Comparison of ENCODE assay signal across 12 mouse cellular contexts in genomic region chr9:29298340-29298739, GRCm38 (mm10).
"Had no signal": no experiment of that assay in that cellular context is flagged by ENCODE, and none has a peak within 500 bp of the region (broad histone marks: within the 10 kb centered on the region; RNA-seq: fewer than 3 reads in every experiment).

No protein-coding gene starts in this region.

- DNase-seq: kidney, adult 9 months; kidney, postnatal 25 days; left cerebral cortex, postnatal 4 days; lung, adult 18-20 months; lung, postnatal 10 days; lung, postnatal 4 days; right cerebral cortex, postnatal 14 days; right cerebral cortex, postnatal 4 days; thymus, adult 2 months; thymus, postnatal 14 days; thymus, postnatal 4 days had no signal

- ATAC-seq: midbrain, embryonic 15.5 days had no signal
